Mouse (Mus musculus) bone marrow, adult 2 months (tissue): ENCODE data around the gene Prkab2.

Source experiments
- CTCF ChIP-seq: fragments of 200-500 bp; IDR thresholded peaks from 2 replicates; pipeline ENCODE4 v1.5.1; 2011; ENCODE audit warnings: low read length, control low read depth; ENCODE audit not compliant: control insufficient read depth, insufficient read depth
- POLR2A ChIP-seq: fragments of 200-500 bp; IDR thresholded peaks from 2 replicates; pipeline ENCODE4 v1.6.1; 2011; ENCODE audit warnings: low read depth, mild to moderate bottlenecking, control low read depth, low read length, borderline replicate concordance; ENCODE audit not compliant: control insufficient read depth

DNA sequence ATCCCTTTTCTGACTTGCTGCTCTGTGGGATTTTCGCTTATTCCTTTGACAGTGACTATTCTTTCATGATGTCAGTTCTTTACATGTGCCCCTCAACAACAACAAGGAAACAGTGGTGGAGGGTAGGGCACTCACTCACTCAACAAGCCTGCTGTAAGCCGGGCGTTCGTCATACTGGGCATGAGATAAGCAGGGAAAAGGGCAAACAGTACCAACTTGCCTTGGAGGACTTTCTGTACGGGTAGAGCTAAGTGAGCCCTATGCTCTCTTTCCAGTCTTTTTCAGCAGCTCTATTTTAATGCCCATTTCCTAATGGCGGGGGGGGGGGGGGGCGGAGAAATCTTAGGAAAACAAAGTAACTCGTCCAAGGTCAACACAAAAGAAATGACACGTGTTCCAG, 16.0 kb upstream of the Prkab2 start:
- TF ChIP-seq POLR2A (no peak), CTCF (no peak)
